Mouse (Mus musculus) stomach, embryonic 15.5 days (tissue): ENCODE measurements around the gene Spon1. TPM values are rescaled to one million over a fixed set of nuclear protein-coding genes. Genes with fewer than 3 reads are reported as not detected.

Experiments used
- ATAC-seq: fragments of 200-750 bp; cut with Nextera tagmentation; 2 replicates; pipeline ENCODE4 v1.8.0; 2017; ENCODE audit warnings: low read depth, moderate number of reproducible peaks, moderate TSS enrichment; ENCODE audit not compliant: insufficient read depth, low FRiP score
- H3K27ac ChIP-seq: fragments of 300-500 bp; sonication (generic); 2 replicates; pipeline ENCODE4 v1.5.1; 2015; ENCODE audit warnings: mild to moderate bottlenecking, inconsistent platforms
- H3K27me3 ChIP-seq: fragments of 300-500 bp; sonication (generic); replicated peaks from 2 replicates; pipeline ENCODE4 v1.6.1; 2015; ENCODE audit warnings: inconsistent platforms
- H3K36me3 ChIP-seq: fragments of 300-500 bp; sonication (generic); 2 replicates; pipeline ENCODE4 v1.6.1; 2015; ENCODE audit warnings: inconsistent platforms
- H3K4me1 ChIP-seq: fragments of 300-500 bp; sonication (generic); 2 replicates; pipeline ENCODE4 v1.6.1; 2015; ENCODE audit warnings: inconsistent platforms
- H3K4me2 ChIP-seq: fragments of 300-500 bp; sonication (generic); 2 replicates; pipeline ENCODE4 v1.6.1; 2015; ENCODE audit warnings: mild to moderate bottlenecking, inconsistent platforms
- H3K4me3 ChIP-seq: fragments of 300-500 bp; sonication (generic); replicated peaks from 2 replicates; pipeline ENCODE4 v1.5.1; 2015; ENCODE audit warnings: inconsistent platforms
- H3K9ac ChIP-seq: fragments of 300-500 bp; sonication (generic); 2 replicates; pipeline ENCODE4 v1.6.1; 2015; ENCODE audit warnings: inconsistent platforms
- H3K9me3 ChIP-seq: fragments of 300-500 bp; sonication (generic); 2 replicates; pipeline ENCODE4 v1.6.1; 2016; ENCODE audit warnings: inconsistent platforms
- WGBS: fragments of 180-500 bp; shearing (Covaris S2); methylation state at CpG from one replicate; pipeline ENCODE4 v1.1.7; 2015; 5-methylcytosine and 5-hydroxymethylcytosine counted together
- polyA plus RNA-seq: library from polyadenylated mRNA; unstranded; fragments of >200 nt; fragmentation: Nextera tagmentation; extraction: Ambion mirVana; gene quantifications from 2 replicates; pipeline ENCODE4 v1.2.1, GENCODE M21; 2015

Gene Spon1
- polyA plus RNA-seq, 1 experiment from 2014 or later = 17.1 TPM

DNA sequence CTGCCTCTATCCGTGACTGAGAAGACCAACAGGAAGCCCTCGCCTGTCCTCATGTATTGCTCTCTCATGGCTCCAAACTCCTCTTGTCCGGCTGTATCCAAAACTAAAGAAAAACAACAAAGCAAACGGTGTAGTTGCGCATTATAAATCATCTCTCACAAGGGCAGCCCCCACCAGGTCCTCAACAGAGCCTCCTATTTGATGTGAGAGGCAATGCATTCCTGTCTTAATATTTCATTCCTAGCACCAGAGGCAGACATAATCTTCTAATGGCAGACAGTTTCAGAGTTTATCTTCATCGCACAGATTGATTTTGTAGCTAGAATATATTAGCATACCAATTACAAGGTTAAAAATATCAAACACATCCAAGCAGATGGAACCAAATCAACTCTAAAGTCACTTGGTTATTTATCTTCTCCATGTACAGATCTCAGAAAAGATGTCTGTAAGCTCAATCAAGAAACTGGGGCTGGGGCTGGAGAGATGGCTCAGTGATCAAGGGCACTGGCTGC is 293.2 kb downstream of the Spon1 start:
- H3K4me1 ChIP-seq = no peaks in the 10 kb centered on the region
- no peak overlapping the region for H3K27ac ChIP-seq
- H3K36me3 ChIP-seq = no peaks in the 10 kb centered on the region
- no peak overlapping the region for H3K9ac ChIP-seq
- no peaks in the 10 kb centered on the region for H3K27me3 ChIP-seq
- no peak for ATAC-seq
- H3K4me3 ChIP-seq = no peak overlapping the region
- H3K9me3 ChIP-seq = no peaks in the 10 kb centered on the region
- WGBS = 82% methylated on average over 6 of the region's 6 CpGs
- no peak overlapping the region for H3K4me2 ChIP-seq

DNA sequence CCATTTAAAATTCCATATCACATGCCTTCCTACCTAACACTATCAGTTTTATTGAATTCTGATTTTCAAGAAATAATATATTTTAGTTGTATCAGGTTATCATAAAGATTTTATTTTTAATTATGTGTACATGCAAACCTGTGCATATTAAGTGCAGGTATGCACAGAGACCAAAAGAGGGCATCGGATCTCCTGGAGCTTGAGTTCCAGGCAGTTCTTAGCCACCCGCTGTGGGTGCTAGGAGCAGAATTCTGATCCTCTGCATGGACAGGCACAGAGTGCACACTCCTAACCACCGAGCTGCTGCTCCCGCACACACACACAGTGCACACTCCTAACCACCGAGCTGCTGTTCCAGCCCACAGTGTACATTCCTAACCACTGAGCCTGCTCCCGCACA is 294.6 kb downstream of the Spon1 start:
- Histone ChIP-seq H3K9me3 (no peaks in the 10 kb centered on the region), H3K9ac (no peak overlapping the region), H3K4me3 (no peak overlapping the region), H3K27ac (no peak overlapping the region), H3K27me3 (no peaks in the 10 kb centered on the region), H3K36me3 (no peaks in the 10 kb centered on the region), H3K4me1 (peaks cover 3% of the 10 kb centered on the region), H3K4me2 (no peak overlapping the region)
- no peak for ATAC-seq
- 94% methylated on average over 6 of the region's 6 CpGs for WGBS

DNA sequence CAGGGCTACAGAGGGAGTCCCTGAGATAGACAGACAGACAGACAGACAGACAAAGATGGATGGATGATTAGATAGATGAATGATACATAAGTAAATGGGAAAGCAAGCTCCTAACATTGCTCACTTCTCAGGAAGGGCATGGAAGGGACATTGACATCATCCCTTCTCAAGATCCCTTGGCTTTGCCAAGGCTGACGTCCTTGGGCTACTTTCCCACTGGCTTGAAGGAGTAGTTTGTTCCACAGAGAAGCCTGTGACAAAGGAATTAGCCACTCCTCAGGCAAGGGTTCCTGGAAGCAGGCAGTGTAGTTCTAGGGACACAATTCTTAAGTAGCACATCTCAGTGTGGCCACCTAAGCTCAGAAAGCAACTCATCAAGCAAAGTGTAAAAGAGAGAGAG is 296.7 kb downstream of the Spon1 start:
- no peaks in the 10 kb centered on the region for H3K36me3 ChIP-seq
- no peak overlapping the region for H3K9ac ChIP-seq
- peaks cover 10% of the 10 kb centered on the region for H3K4me1 ChIP-seq
- no peak overlapping the region for H3K4me2 ChIP-seq
- H3K27me3 ChIP-seq = no peaks in the 10 kb centered on the region
- WGBS = 57% methylated on average over 1 of the region's 1 CpGs
- no peaks in the 10 kb centered on the region for H3K9me3 ChIP-seq
- no peak overlapping the region for H3K4me3 ChIP-seq
- H3K27ac ChIP-seq = no peak overlapping the region
- no peak for ATAC-seq

DNA sequence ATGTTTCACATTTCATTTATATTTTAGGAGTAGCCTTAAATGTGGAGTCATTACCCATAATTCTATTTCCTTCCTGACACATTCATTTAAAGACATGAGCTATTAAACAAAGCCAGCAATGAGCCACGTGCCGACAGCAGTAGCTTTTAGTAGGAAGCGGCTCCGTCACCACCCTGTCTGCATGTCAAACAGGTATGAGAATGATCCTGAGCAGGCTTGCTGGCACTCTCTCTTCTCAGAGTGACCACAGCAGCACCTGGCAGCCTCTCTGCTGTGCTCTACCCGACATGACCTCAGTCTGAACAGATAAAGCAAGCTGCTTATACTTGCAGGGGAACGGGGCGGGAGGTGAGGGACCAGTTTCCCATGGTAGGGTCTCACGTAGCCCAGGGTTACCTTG is 297.7 kb downstream of the Spon1 start:
- Histone ChIP-seq H3K4me2 (no peak overlapping the region), H3K4me3 (no peak overlapping the region), H3K36me3 (no peaks in the 10 kb centered on the region), H3K9ac (no peak overlapping the region), H3K4me1 (peaks cover 10% of the 10 kb centered on the region), H3K27me3 (no peaks in the 10 kb centered on the region), H3K27ac (0 out of 2 replicates have a peak overlapping the region, but pooled peaks have one; percentile 48), H3K9me3 (no peaks in the 10 kb centered on the region)
- WGBS = 34% methylated on average over 8 of the region's 8 CpGs
- ATAC-seq = peak; percentile 54; the same call in 1 of the 2 replicates

DNA sequence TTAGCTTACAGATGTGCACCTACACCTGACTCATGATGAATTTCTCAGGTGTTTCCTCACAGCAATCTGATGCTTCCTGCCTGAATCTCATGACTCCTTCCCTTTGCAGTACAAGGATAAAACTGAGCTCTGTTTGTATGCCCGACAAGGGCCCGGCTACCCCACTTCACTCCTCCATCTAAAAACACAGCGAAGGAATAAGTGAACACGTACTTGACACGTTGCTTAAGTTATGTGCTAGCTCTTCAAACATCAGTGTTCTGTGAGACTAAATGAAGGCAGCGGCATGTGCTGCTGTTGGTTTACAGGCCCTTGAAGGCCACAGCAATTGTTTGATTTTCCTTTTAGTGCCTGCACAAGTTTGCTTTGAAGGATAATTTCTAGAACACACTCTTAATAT is 298.2 kb downstream of the Spon1 start:
- H3K4me2 ChIP-seq = no peak overlapping the region
- H3K4me3 ChIP-seq = no peak overlapping the region
- no peak for ATAC-seq
- no peaks in the 10 kb centered on the region for H3K9me3 ChIP-seq
- H3K9ac ChIP-seq = no peak overlapping the region
- no peaks in the 10 kb centered on the region for H3K27me3 ChIP-seq
- peaks cover 10% of the 10 kb centered on the region for H3K4me1 ChIP-seq
- 71% methylated on average over 6 of the region's 6 CpGs for WGBS
- no peaks in the 10 kb centered on the region for H3K36me3 ChIP-seq
- H3K27ac ChIP-seq = 0 out of 2 replicates have a peak overlapping the region, but pooled peaks have one; percentile 48

DNA sequence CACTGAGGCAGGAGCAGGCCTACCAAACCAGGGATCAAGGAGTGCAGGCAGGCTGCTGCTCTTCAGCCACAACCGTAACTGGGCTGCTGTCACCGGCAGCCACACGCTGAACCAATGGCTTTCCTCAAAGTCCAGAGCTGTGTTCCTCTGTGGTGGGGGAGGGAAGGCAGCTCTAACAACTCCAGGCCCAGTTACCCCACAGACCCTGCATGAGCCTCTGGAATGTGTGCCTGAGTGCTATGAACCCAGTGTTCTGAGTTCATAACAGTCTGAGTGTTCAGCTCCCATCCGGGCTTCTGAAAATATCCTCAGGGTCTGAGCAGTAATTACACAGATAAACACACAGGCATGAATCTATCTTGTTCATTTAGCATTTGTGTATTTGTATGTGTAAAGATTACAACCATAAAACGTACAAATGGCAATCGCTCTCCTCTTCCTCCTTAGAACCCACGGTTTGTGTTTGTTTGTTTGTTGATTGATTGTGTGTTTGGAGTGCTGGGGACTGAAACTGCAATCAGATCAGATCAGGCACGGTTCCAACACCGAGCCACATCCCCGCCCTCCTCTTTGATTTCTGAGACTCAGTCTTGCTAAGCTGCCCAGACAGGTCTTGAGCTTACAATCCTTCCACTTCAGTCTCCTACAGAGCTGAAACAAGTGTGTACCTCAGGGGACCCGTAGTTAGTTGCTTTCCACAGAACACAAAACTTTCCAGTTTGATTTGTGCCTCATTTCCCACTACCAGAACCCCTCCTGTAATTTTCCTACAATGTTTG is 299.8 kb downstream of the Spon1 start:
- Histone ChIP-seq H3K9me3 (no peaks in the 10 kb centered on the region), H3K9ac (no peak overlapping the region), H3K36me3 (no peaks in the 10 kb centered on the region), H3K27ac (peak overlapping the region; percentile 42), H3K4me3 (no peak overlapping the region), H3K27me3 (no peaks in the 10 kb centered on the region), H3K4me2 (peak overlapping the region; percentile 52), H3K4me1 (peaks cover 10% of the 10 kb centered on the region)
- no peak for ATAC-seq
- 37% methylated on average over 11 of the region's 11 CpGs for WGBS

DNA sequence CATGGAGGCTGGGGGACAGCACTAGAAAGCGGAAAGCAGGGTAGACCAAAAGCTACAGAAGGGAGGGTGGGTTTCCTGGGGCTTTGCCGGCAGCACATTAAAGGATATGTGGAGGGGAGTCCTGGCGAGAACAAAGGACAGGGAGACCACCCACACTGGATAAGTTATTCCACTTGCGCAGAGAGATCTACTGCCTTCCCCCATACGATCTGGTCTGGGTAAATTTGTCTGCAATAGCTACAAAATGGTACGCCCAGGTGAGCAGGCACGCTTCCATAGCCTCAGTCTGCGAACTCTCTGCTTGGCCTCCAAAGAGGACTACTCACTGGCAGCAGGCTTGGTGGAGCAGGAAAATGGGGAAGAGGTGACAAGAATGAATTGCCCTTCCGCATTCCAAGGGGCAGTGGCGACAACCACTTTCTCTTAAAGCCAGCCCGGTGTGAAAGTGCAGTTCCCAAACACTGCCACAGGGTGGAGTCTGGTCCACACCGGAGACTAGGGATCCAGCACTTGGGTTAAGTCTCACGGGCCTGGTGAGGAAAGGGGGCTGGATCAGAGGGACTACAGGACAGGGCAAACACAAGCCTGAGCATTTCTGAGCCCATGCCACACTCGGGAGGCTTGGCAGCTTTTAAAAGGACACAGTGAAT is 300.9 kb downstream of the Spon1 start:
- H3K27ac ChIP-seq = peak overlapping the region; percentile 42
- WGBS = 6% methylated on average over 14 of the region's 14 CpGs
- no peaks in the 10 kb centered on the region for H3K36me3 ChIP-seq
- no peak overlapping the region for H3K9ac ChIP-seq
- H3K4me3 ChIP-seq = peak overlapping the region; percentile 14
- H3K9me3 ChIP-seq = no peaks in the 10 kb centered on the region
- peak overlapping the region; percentile 52 for H3K4me2 ChIP-seq
- no peaks in the 10 kb centered on the region for H3K27me3 ChIP-seq
- ATAC-seq = peak; percentile 67; the same call in 1 of the 2 replicates
- peaks cover 16% of the 10 kb centered on the region for H3K4me1 ChIP-seq

DNA sequence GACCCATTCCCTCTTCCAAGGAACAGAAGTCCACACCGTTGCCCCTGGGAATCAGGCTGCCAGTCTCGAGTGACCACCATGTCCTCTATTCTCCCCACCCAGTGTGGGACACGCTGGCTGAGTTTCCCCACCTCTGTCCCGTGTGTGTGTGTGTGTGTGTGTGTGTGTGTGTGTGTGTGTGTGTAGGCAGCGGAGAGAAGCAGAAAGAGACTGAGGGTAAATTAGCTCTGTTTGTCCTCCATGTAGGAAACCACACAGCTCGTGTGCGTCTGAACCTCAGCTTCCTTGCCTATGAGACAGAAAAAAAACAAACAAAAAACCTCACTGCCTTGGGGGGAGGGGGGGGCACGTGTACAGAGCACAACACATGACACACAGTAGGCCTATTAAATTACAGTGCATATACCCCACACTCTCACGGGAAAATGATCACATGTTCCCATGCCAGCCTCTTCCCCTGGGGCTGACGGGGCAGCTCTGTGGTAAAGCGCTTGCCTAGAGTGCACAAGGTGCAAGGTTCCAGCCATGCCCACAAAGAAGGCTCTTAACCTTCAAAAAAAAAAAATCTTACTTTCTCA is 303.2 kb downstream of the Spon1 start:
- no peak for ATAC-seq
- 79% methylated on average over 11 of the region's 11 CpGs for WGBS
- Histone ChIP-seq H3K36me3 (no peaks in the 10 kb centered on the region), H3K27me3 (no peaks in the 10 kb centered on the region), H3K4me2 (no peak overlapping the region), H3K4me1 (peaks cover 28% of the 10 kb centered on the region), H3K4me3 (no peak overlapping the region), H3K27ac (no peak overlapping the region), H3K9ac (no peak overlapping the region), H3K9me3 (no peaks in the 10 kb centered on the region)

DNA sequence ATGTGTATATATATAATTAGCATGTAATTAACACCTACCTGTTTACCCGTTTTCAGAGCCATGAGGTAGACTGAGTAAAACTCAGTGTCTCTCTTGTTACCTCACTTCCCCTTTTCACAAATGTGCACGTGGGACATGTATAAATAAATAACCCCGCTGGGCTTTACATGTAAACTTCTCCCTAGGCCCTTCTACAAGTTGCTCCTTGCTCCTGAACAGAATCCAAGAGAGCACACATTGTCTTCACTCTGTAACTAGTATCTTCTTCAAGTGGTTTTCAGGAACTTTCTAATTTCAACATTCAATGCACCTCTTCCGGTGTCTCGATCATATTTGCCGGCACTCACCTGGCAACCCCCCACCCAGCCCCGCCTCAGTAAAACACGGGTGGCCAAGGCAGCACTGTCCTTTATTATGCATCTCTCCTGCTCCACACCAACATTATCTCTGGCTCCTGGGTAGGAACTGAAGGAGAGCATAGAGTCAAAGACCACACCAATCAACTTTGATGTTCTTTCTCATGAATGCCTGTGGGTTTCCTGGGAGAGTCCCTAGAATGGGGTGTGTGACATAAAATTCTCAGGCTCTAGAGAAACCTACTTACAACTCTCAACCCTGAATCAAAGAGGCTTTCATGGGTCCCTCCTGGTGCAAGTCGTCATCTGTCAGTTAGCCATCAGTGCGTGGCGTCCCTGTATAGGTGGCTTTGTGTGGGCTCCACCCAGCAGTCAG is 304.1 kb downstream of the Spon1 start:
- Histone ChIP-seq H3K9me3 (no peaks in the 10 kb centered on the region), H3K4me2 (no peak overlapping the region), H3K36me3 (no peaks in the 10 kb centered on the region), H3K27ac (no peak overlapping the region), H3K9ac (no peak overlapping the region), H3K4me3 (no peak overlapping the region), H3K27me3 (no peaks in the 10 kb centered on the region), H3K4me1 (peaks cover 28% of the 10 kb centered on the region)
- no peak for ATAC-seq
- 78% methylated on average over 11 of the region's 11 CpGs for WGBS

DNA sequence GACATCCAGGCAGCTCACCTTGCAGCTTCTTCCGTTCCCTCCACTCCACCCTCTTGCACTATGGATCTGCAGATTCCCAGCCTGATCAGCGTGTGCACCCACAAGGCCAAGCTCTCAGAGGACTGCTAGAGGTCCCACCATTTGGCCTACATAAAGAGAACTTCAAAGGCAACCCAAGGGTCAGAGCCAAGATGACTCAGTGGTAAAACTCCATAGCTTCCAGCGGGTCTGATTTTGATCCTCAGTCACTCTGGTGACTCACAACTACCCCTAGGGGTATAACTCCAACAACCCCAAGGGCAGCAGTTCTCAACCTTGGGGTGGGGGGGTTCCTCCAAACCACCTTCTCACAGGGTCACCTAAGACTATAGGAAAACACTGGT is 304.7 kb downstream of the Spon1 start:
- no peak for ATAC-seq
- no peak overlapping the region for H3K27ac ChIP-seq
- H3K9ac ChIP-seq = no peak overlapping the region
- no peak overlapping the region for H3K4me3 ChIP-seq
- H3K4me2 ChIP-seq = no peak overlapping the region
- H3K9me3 ChIP-seq = no peaks in the 10 kb centered on the region
- 78% methylated on average over 3 of the region's 3 CpGs for WGBS
- H3K27me3 ChIP-seq = no peaks in the 10 kb centered on the region
- H3K36me3 ChIP-seq = no peaks in the 10 kb centered on the region
- H3K4me1 ChIP-seq = peaks cover 25% of the 10 kb centered on the region

DNA sequence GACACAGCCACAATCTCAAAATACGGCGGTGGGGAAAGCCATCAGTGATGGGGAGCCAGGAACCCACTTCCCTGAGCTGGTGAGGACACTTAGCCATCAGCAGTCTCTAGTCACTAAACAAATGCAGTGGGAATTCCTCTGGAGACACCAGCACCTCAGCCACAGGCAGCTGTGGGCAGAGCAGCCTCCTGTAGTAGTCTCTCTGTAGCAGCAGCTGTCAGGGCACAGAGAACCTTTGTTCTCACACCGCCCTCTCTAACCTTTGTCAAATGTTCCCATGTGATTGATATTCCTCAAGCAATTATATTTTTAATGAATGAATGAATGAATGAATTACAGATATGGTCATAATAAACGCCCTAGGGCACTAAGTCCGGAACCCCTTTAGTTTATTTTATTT is 305.6 kb downstream of the Spon1 start:
- no peak overlapping the region for H3K9ac ChIP-seq
- H3K4me1 ChIP-seq = peaks cover 22% of the 10 kb centered on the region
- 77% methylated on average over 5 of the region's 5 CpGs for WGBS
- no peaks in the 10 kb centered on the region for H3K27me3 ChIP-seq
- no peak overlapping the region for H3K4me2 ChIP-seq
- no peaks in the 10 kb centered on the region for H3K36me3 ChIP-seq
- H3K9me3 ChIP-seq = no peaks in the 10 kb centered on the region
- no peak overlapping the region for H3K4me3 ChIP-seq
- no peak overlapping the region for H3K27ac ChIP-seq
- no peak for ATAC-seq
